Mouse (Mus musculus): ENCODE measurements around the gene Trim43c. TPM values are rescaled to one million over a fixed set of nuclear protein-coding genes. Genes with fewer than 3 reads are reported as not detected.
"Not testable (repeated sequence)": the region's sequence is repeated elsewhere in the genome, so short reads cannot be mapped to it uniquely, and the experiment has no call there.

Gene Trim43c
- total RNA-seq (2021): not detected

- DNase-seq (ENCODE audit: low spot score); intact Hi-C loops (cut with DNase I): not testable (repeated sequence)
Measured at GRCm38 (mm10) chr9:88838864-88839263, at the start of gene Trim43c. Gene Trim43c (plus strand): TSS chr9:88839164.

GRCm38 (mm10) chr9:88853072-88853471, 14.1 kb downstream of the Trim43c start:
- DNase-seq (ENCODE audit: low spot score); intact Hi-C loops (cut with DNase I): not testable (repeated sequence)

- DNase-seq (ENCODE audit: low spot score): peak; percentile 81
- intact Hi-C loops (cut with DNase I): not testable (repeated sequence)
Measured at GRCm38 (mm10) chr9:88858566-88859492, 19.9 kb downstream of the Trim43c start.

Other genes starting within 250 kb of the Trim43c start
- gene Mthfsl, start 118.9 kb upstream of the Trim43c start, total RNA-seq (2021): 10 to 100 TPM; 14.6 to 15.5 TPM
- gene Bcl2a1d, start 107.2 kb upstream of the Trim43c start, total RNA-seq (2021): under 1 TPM; 0.34 to 0.70 TPM
- not detected for gene Bcl2a1a, start 117.7 kb downstream of the Trim43c start, total RNA-seq (2021)